Mouse (Mus musculus): ENCODE results near the gene Commd3. TPM values are rescaled to one million over a fixed set of nuclear protein-coding genes. Genes with fewer than 3 reads are reported as not detected.

Gene Commd3
- polyA plus RNA-seq, 1 experiment from 2014 or later, result 214 TPM

DNA sequence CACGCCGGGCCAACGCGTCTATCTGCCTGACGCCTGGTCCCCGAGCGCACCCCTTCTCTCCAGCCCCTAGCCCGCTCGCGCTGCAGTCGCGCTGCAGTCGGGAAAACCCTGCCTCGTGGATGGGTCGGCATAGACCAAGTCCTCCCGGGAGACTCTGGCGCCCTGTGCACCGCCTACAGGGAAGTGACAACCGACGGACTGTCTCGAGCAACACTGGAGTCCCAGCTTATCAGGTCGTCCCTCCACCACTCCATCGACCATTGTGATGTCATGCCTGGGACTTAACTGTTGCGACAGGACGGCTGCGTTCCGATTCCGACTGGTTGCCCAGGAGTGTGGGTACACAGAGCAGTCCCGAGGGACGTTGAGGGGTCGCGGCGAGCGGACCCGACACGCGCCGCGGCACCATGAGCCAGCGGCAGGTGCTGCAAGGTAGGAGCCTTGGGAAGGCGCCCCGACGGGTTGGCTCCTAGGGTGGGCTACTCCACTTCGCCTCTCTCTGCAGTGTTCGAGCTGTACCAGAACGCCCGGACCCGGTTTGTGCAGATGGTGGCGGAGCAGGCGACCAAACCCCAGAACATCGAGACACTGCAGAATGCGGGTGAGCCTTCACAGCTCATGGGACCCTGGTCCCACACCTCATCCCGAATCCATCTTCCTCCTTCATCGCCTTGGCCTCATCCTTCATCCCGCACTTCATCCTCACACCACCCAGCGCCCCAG lies 26.6 kb downstream of the Commd3 start:
- H3K27me3 ChIP-seq, result peaks cover 79% of the 10 kb centered on the region
- H3K4me3 ChIP-seq, result peak overlapping the region; percentile 11; the same call in 1 of the 2 replicates
- H3K36me3 ChIP-seq, result no peaks in the 10 kb centered on the region
- H3K4me1 ChIP-seq (replicated peaks), result peaks cover 17% of the 10 kb centered on the region
- WGBS, result 1% methylated on average over 56 of the region's 56 CpGs
- ATAC-seq (ENCODE audit: low FRiP score), result peak; percentile 40
- no peaks in the 10 kb centered on the region for H3K9me3 ChIP-seq
- H3K4me2 ChIP-seq, result peak overlapping the region; percentile 3; the same call in 1 of the 2 replicates
- no peak overlapping the region for H3K9ac ChIP-seq
- H3K27ac ChIP-seq, result no peak overlapping the region

DNA sequence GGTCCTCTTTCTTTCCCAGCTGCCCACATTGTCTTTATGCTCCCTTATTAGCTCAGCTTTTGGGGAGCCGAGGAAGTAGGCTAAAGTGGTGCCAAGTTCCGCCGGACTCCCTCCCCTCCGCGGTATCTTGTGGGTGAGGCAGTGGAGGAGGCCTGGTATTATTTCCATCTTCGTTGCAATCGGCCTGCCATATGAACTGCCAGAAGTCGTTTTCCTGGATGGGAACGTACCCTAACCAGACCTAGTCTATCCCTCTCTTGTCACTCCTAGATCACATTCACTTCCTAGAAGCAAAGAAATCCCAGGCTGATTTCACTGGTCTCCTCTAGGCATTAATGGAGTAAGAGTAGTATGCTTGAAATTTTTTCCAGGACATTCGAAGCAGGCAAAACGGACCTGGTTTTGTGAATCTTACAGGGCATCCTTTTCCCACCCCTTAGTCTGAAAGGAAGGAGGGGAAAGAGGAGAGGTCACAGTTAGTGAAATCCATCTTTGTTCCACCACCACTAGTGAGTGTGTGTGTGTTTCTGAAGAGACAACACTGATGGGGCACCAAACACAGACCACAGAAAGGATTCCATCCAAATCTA lies 27.3 kb downstream of the Commd3 start:
- ATAC-seq (ENCODE audit: low FRiP score), result no peak
- Histone ChIP-seq H3K36me3 (no peaks in the 10 kb centered on the region), H3K4me2 (no peak overlapping the region), H3K27ac (no peak overlapping the region), H3K4me3 (no peak overlapping the region), H3K4me1 (replicated peaks) (peaks cover 11% of the 10 kb centered on the region), H3K9ac (no peak overlapping the region), H3K27me3 (peaks cover 77% of the 10 kb centered on the region), H3K9me3 (no peaks in the 10 kb centered on the region)
- WGBS, result 1% methylated on average over 11 of the region's 11 CpGs

DNA sequence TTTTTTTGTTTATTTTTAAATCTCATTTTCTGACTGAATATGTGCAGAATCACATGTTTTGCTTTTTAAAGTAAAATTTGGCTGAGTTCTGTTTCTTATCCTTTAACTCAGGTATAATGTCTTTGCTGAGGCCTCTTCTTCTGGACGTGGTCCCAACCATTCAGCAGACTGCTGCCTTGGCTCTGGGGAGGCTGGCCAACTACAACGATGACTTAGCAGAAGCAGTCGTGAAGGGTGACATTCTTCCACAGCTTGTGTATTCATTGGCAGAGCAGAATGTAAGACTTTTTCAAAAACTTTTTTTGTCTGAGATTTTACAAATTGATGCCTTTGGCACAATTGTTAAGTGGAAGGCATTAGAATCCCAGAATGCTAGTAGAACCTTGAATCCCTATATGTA lies 38.2 kb downstream of the Commd3 start:
- Histone ChIP-seq H3K27me3 (no peaks in the 10 kb centered on the region), H3K9me3 (no peaks in the 10 kb centered on the region), H3K4me3 (no peak overlapping the region), H3K36me3 (no peaks in the 10 kb centered on the region), H3K4me2 (no peak overlapping the region), H3K9ac (no peak overlapping the region), H3K4me1 (replicated peaks) (no peaks in the 10 kb centered on the region), H3K27ac (no peak overlapping the region)
- ATAC-seq (ENCODE audit: low FRiP score), result no peak
- 82% methylated on average over 3 of the region's 3 CpGs for WGBS

DNA sequence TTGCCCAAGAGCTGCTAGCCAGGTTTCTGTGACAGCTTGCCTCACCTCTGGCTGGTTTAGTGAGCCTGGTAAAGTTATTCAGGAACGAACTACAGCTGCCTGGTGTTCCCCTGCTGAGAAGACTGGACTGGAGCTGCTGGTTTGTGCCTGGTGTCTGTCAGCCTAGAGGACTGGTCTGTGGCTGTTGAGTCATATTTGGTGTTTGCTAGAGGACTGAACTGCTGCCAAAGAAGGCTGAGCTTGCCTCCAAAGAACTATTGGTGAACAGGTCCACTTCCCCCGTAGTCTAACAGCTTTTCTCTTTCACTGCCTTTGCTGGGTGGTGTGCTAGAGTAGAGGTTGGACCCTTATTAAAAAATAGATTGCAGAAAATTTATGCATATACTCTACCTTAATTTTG lies 40.9 kb downstream of the Commd3 start:
- Histone ChIP-seq H3K9me3 (no peaks in the 10 kb centered on the region), H3K9ac (no peak overlapping the region), H3K27ac (no peak overlapping the region), H3K4me2 (no peak overlapping the region), H3K27me3 (no peaks in the 10 kb centered on the region), H3K4me3 (no peak overlapping the region), H3K4me1 (replicated peaks) (no peaks in the 10 kb centered on the region), H3K36me3 (no peaks in the 10 kb centered on the region)
- no peak for ATAC-seq (ENCODE audit: low FRiP score)
- 73% methylated on average over 2 of the region's 2 CpGs for WGBS

DNA sequence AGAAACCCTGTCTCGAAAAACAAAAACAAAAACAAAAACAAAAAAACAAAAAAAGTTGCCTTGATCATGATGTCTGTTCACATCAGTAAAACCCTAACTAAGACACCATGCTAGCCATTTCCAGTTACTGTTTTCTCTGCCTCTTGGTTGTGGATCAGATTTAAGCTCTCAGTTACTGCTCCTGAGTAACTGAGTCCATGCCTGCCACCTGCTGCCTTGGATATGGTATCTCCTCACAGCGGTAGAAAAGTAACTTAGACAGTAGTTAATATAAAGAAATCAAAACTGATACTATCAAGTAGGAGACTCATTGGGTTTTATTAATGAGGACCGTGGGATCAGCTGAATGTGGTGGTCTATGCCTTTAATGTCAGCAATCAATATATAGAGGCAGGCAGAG lies 42.2 kb downstream of the Commd3 start:
- H3K4me1 ChIP-seq (replicated peaks), result no peaks in the 10 kb centered on the region
- H3K9ac ChIP-seq, result no peak overlapping the region
- 77% methylated on average over 3 of the region's 3 CpGs for WGBS
- no peak overlapping the region for H3K27ac ChIP-seq
- H3K4me2 ChIP-seq, result no peak overlapping the region
- no peak overlapping the region for H3K4me3 ChIP-seq
- no peaks in the 10 kb centered on the region for H3K36me3 ChIP-seq
- H3K9me3 ChIP-seq, result no peaks in the 10 kb centered on the region
- ATAC-seq (ENCODE audit: low FRiP score), result no peak
- H3K27me3 ChIP-seq, result no peaks in the 10 kb centered on the region

DNA sequence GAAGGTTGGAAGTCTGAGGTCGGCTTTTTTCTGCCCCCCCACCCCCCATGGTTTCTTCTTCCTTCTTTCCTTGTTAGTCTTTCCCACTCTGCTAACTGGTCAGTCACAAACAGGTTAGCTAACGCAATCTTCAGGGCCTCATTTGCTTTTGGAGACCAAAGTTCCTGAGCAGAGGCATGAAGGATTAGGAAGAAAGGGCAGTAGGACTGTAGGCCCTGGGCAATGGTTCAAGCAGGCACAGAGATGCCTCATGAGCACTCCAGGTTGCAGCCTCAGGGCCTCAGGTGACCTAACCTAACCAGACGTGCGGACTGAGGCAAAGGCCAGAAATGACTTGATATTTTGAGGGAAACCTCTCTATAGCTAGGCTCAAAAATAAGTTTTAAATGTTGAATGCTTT lies 46.3 kb downstream of the Commd3 start:
- H3K36me3 ChIP-seq, result no peaks in the 10 kb centered on the region
- WGBS, result 93% methylated on average over 4 of the region's 4 CpGs
- H3K27ac ChIP-seq, result no peak overlapping the region
- H3K4me1 ChIP-seq (replicated peaks), result no peaks in the 10 kb centered on the region
- H3K9me3 ChIP-seq, result no peaks in the 10 kb centered on the region
- no peak overlapping the region for H3K9ac ChIP-seq
- no peaks in the 10 kb centered on the region for H3K27me3 ChIP-seq
- H3K4me2 ChIP-seq, result no peak overlapping the region
- no peak overlapping the region for H3K4me3 ChIP-seq
- ATAC-seq (ENCODE audit: low FRiP score), result no peak

DNA sequence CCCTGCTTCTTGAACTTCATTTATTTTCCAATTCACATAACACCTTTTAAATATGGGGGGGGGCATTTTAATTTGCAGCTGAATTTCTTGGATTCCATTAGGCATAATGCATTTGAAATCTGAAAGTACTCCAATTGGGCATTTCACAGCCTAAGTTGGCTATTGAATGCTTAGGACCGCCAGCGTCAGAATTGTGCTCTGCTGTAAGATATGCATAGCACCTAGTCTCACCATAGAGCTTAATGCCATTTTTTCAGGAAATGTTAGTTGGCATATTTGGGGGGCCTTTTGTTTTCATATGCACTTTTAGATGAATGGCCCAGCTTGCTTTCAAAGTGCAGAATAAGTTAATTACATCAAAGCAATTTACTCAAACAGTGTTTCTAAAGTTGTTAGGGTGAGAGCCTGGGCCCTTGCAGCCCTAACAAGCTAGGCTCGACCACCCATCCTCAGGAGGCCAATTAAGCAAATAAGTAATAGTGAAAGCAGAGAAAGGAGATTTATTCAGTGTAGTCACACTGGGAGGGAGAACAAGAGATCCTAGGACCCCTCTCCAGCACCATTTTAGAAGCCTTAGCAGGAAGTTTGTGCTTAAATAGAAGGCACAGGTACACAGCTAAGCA lies 50.1 kb downstream of the Commd3 start:
- 74% methylated on average over 3 of the region's 3 CpGs for WGBS
- no peak overlapping the region for H3K27ac ChIP-seq
- no peak overlapping the region for H3K9ac ChIP-seq
- H3K9me3 ChIP-seq, result no peaks in the 10 kb centered on the region
- no peaks in the 10 kb centered on the region for H3K27me3 ChIP-seq
- no peak overlapping the region for H3K4me3 ChIP-seq
- no peak for ATAC-seq (ENCODE audit: low FRiP score)
- H3K4me1 ChIP-seq (replicated peaks), result no peaks in the 10 kb centered on the region
- no peak overlapping the region for H3K4me2 ChIP-seq
- H3K36me3 ChIP-seq, result no peaks in the 10 kb centered on the region

DNA sequence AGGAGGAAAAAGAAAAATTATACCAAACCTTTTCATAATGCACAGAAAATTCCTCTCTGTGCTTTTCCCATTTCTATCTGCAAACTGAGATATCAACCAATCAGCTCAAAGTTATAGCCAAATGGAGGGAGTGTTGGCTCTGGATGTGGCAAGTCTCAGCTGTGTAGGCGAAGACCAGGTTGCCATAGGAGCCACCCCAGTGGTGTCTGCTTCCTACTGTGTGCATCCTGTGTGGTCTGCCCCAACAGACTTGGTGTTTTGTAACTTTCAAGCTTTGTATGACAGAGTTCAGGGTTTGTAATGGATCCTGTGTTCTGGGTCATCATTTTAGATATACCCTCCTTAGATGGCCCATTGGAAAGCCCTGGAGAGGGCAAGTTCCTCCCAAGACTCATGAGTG lies 52.3 kb downstream of the Commd3 start:
- no peak for ATAC-seq (ENCODE audit: low FRiP score)
- Histone ChIP-seq H3K4me1 (replicated peaks) (no peaks in the 10 kb centered on the region), H3K9me3 (no peaks in the 10 kb centered on the region), H3K36me3 (no peaks in the 10 kb centered on the region), H3K4me3 (no peak overlapping the region), H3K9ac (no peak overlapping the region), H3K4me2 (no peak overlapping the region), H3K27ac (no peak overlapping the region), H3K27me3 (no peaks in the 10 kb centered on the region)
- WGBS, result 96% methylated on average over 1 of the region's 1 CpGs

Other genes starting within 250 kb of the Commd3 start
- gene Bmi1, start 4.6 kb downstream of the Commd3 start, polyA plus RNA-seq (2015; fragmentation: Nextera tagmentation; extraction: Ambion mirVana), result 30.5 and 32.7 TPM in 2 replicates
- gene Spag6, start 21.6 kb downstream of the Commd3 start, polyA plus RNA-seq (2015; fragmentation: Nextera tagmentation; extraction: Ambion mirVana), result 0.16 and 0.32 TPM in 2 replicates